In genomic region chr15:81348366-81348765, GRCm38 (mm10) we compare ENCODE assay signal across 23 mouse cellular contexts. TPM values are rescaled to one million over a fixed set of nuclear protein-coding genes. Genes with fewer than 3 reads are reported as not detected.
"Had no signal": no experiment of that assay in that cellular context is flagged by ENCODE, and none has a peak within 500 bp of the region (broad histone marks: within the 10 kb centered on the region; RNA-seq: fewer than 3 reads in every experiment).

No protein-coding gene starts in this region.

- DNase-seq: kidney, adult 2 months; kidney, postnatal 25 days; liver, postnatal 0 days; lung, embryonic 14.5 days; retina, postnatal 1 day; thymus, adult 18-20 months; thymus, postnatal 36 days had no signal

- H3K9me3 ChIP-seq: limb, embryonic 12.5 days; limb, embryonic 15.5 days; midbrain, embryonic 12.5 days; midbrain, embryonic 15.5 days; neural tube, embryonic 13.5 days had no signal

- H3K27ac ChIP-seq: kidney, postnatal 0 days; limb, embryonic 12.5 days; limb, embryonic 15.5 days; liver, embryonic 14.5 days; macrophage; midbrain, embryonic 12.5 days; midbrain, embryonic 15.5 days; neural tube, embryonic 13.5 days had no signal

- H3K4me1 ChIP-seq: limb, embryonic 12.5 days; midbrain, embryonic 12.5 days had no signal

- ATAC-seq: intestine, postnatal 0 days; liver, postnatal 0 days; lung, postnatal 0 days; midbrain, embryonic 15.5 days had no signal

- H3K36me3 ChIP-seq: midbrain, embryonic 15.5 days had no signal

- H3K4me2 ChIP-seq: limb, embryonic 12.5 days; limb, embryonic 15.5 days; liver, embryonic 11.5 days; lung, embryonic 14.5 days; midbrain, embryonic 12.5 days; midbrain, embryonic 15.5 days; neural tube, embryonic 13.5 days had no signal

- H3K27me3 ChIP-seq: limb, embryonic 12.5 days; limb, embryonic 15.5 days; midbrain, embryonic 12.5 days; midbrain, embryonic 15.5 days; neural tube, embryonic 13.5 days had no signal

- H3K4me3 ChIP-seq: limb, embryonic 12.5 days; limb, embryonic 15.5 days; midbrain, embryonic 12.5 days; midbrain, embryonic 15.5 days; neural tube, embryonic 13.5 days had no signal

- H3K9ac ChIP-seq: limb, embryonic 12.5 days; limb, embryonic 15.5 days; liver, embryonic 14.5 days; liver, postnatal 0 days; lung, embryonic 14.5 days; midbrain, embryonic 12.5 days; midbrain, embryonic 15.5 days; neural tube, embryonic 13.5 days had no signal

RNA-seq across cellular contexts. Expression of gene Dnajb7, which starts 59.7 kb away (rescaled TPM):
- total RNA-seq: layer of hippocampus, adult 8-10 months; left cerebral cortex, postnatal 10 days; left cerebral cortex, postnatal 36 days had no signal
- polyA plus RNA-seq: large intestine, adult 2 months; small intestine, adult 2 months had no signal
